ENCODE assay signal across 10 mouse cellular contexts in genomic region chr9:21289337-21289671, GRCm38 (mm10). TPM values are rescaled to one million over a fixed set of nuclear protein-coding genes. Genes with fewer than 3 reads are reported as not detected.
DNase-seq lines count a peak whose midpoint lies in the region; ATAC-seq and TF ChIP-seq lines count a peak whose summit lies in the region.
"Had no signal": no experiment of that assay in that cellular context is flagged by ENCODE, and none has a peak within 500 bp of the region (broad histone marks: within the 10 kb centered on the region; RNA-seq: fewer than 3 reads in every experiment).

No protein-coding gene starts in this region.

- H3K36me3 ChIP-seq in heart, embryonic 14.5 days (ENCODE audit: control insufficient read depth, insufficient read depth, low read length) = peaks cover 23% of the 10 kb centered on the region
- peaks cover 14 to 23% of the 10 kb centered on the region in 2 experiments for H3K36me3 ChIP-seq in CH12.LX (replicated peaks in 1 of 2; ENCODE audit: control insufficient read depth in 1 of 2, insufficient read depth in 1 of 2, low read length in 1 of 2)
- peaks cover 15% of the 10 kb centered on the region for H3K36me3 ChIP-seq in forebrain, embryonic 12.5 days (replicated peaks)
- H3K36me3 ChIP-seq in liver, embryonic 14.5 days (replicated peaks; ENCODE audit: control insufficient read depth, insufficient read depth, low read depth) = peaks cover 25% of the 10 kb centered on the region

- peak overlapping the region in 1 of 2 experiments; percentile 82; a peak in 2 of 4 replicates for H3K4me3 ChIP-seq in heart, embryonic 14.5 days (ENCODE audit: control insufficient read depth in 1 of 2, insufficient read depth in 1 of 2, low read depth in 1 of 2, low read length in 2 of 2)
- H3K4me3 ChIP-seq in CH12.LX (replicated peaks in 1 of 3; ENCODE audit: low read depth in 2 of 3, low read length in 2 of 3, poor library complexity in 1 of 3) = peak overlapping the region in 1 of 3 experiments; percentile 16
- peak overlapping the region; percentile 79 for H3K4me3 ChIP-seq in forebrain, embryonic 12.5 days (replicated peaks)
- H3K4me3 ChIP-seq in liver, embryonic 14.5 days (ENCODE audit: insufficient read depth in 1 of 2, low read depth in 2 of 2, low read length in 2 of 2) = peak overlapping the region; percentile 92

- peak overlapping the region in 1 of 2 experiments; percentile 90; a peak in 1 of 4 replicates for H3K27ac ChIP-seq in heart, embryonic 14.5 days (replicated peaks in 1 of 2; ENCODE audit: control insufficient read depth in 1 of 2, insufficient read depth in 1 of 2, low read depth in 2 of 2, low read length in 2 of 2)
- H3K27ac ChIP-seq in CH12.LX (ENCODE audit: insufficient read depth, low read depth) = no peak overlapping the region
- H3K27ac ChIP-seq in forebrain, embryonic 12.5 days = no peak overlapping the region
- H3K27ac ChIP-seq in liver, embryonic 14.5 days = peak overlapping the region; percentile 87

- WGBS in heart, embryonic 14.5 days = 80% methylated on average over 2 of the region's 2 CpGs
- WGBS in forebrain, embryonic 12.5 days = 92% methylated on average over 2 of the region's 2 CpGs
- 59% methylated on average over 2 of the region's 2 CpGs for WGBS in liver, embryonic 14.5 days (ENCODE audit: insufficient replicate concordance)

- TF ChIP-seq POLR2A in CH12.LX (IDR thresholded peaks at IDR 0.05; ENCODE audit: low read depth, low read length) = no peak

- peaks cover 10 to 33% of the 10 kb centered on the region in 2 experiments for H3K4me1 ChIP-seq in heart, embryonic 14.5 days (ENCODE audit: control insufficient read depth in 2 of 2, insufficient read depth in 2 of 2, low read length in 2 of 2)
- peaks cover 9 to 49% of the 10 kb centered on the region in 2 experiments for H3K4me1 ChIP-seq in CH12.LX (ENCODE audit: control insufficient read depth in 1 of 2, insufficient read depth in 2 of 2)
- H3K4me1 ChIP-seq in forebrain, embryonic 12.5 days = peaks cover 36% of the 10 kb centered on the region
- H3K4me1 ChIP-seq in liver, embryonic 14.5 days (replicated peaks; ENCODE audit: control insufficient read depth in 2 of 2, insufficient read depth in 2 of 2, low read length in 1 of 2) = peaks cover 27% of the 10 kb centered on the region in 2 experiments

- no peak for TF ChIP-seq EP300 in CH12.LX (IDR thresholded peaks at IDR 0.05; ENCODE audit: low read length)
- TF ChIP-seq EP300 in liver, embryonic 14.5 days (IDR thresholded peaks at IDR 0.05; ENCODE audit: low read depth) = no peak

- peaks cover 23% of the 10 kb centered on the region for H3K79me2 ChIP-seq in CH12.LX (replicated peaks; ENCODE audit: control insufficient read depth, extremely low read depth, insufficient read depth, poor library complexity, severe bottlenecking)

- H3K27me3 ChIP-seq in heart, embryonic 14.5 days (ENCODE audit: control insufficient read depth, insufficient read depth, low read length) = no peaks in the 10 kb centered on the region
- peaks cover 4% of the 10 kb centered on the region for H3K27me3 ChIP-seq in CH12.LX (replicated peaks)
- H3K27me3 ChIP-seq in forebrain, embryonic 12.5 days = no peaks in the 10 kb centered on the region
- no peaks in the 10 kb centered on the region for H3K27me3 ChIP-seq in liver, embryonic 14.5 days (ENCODE audit: control insufficient read depth, insufficient read depth, low read length)

- dilution Hi-C loops in CH12.LX (cut with MboI; ENCODE audit: extremely low pct_ligation_motif_present, extremely low pct_unique_long_range_greater_than_20kb, low sequenced_read_pairs) = no loop called here

- H3K9me3 ChIP-seq in heart, embryonic 14.5 days (ENCODE audit: control insufficient read depth, low read length) = no peaks in the 10 kb centered on the region
- H3K9me3 ChIP-seq in CH12.LX (replicated peaks; ENCODE audit: low read length) = no peaks in the 10 kb centered on the region
- no peaks in the 10 kb centered on the region for H3K9me3 ChIP-seq in forebrain, embryonic 12.5 days
- no peaks in the 10 kb centered on the region for H3K9me3 ChIP-seq in liver, embryonic 14.5 days (ENCODE audit: control insufficient read depth, low read length)

- no peak overlapping the region for H3K9ac ChIP-seq in heart, embryonic 14.5 days (ENCODE audit: low read length)
- no peak overlapping the region for H3K9ac ChIP-seq in CH12.LX (ENCODE audit: insufficient read depth, low read depth)
- 0 out of 2 replicates have a peak overlapping the region, but pooled peaks have one; percentile 80 for H3K9ac ChIP-seq in forebrain, embryonic 12.5 days
- peak overlapping the region; percentile 96 for H3K9ac ChIP-seq in liver, embryonic 14.5 days (replicated peaks)

- TF ChIP-seq RAD21 in CH12.LX (IDR thresholded peaks at IDR 0.05; ENCODE audit: low read depth, low read length) = no peak

- no peak for TF ChIP-seq CTCF in CH12.LX (conservative IDR thresholded peaks at IDR 0.05 in 1 of 2, IDR thresholded peaks at IDR 0.05 in 1 of 2; ENCODE audit: low read depth in 2 of 2, low read length in 2 of 2)
- TF ChIP-seq CTCF in liver, embryonic 14.5 days (IDR thresholded peaks at IDR 0.05; ENCODE audit: low read depth) = no peak

- no peak for DNase-seq in heart, adult 8-10 months (ENCODE audit: low spot score)
- DNase-seq in CH12.LX (ENCODE audit: extremely low read depth) = no peak
- DNase-seq in liver, embryonic 14.5 days (ENCODE audit: low read depth in 3 of 3, low spot score in 3 of 3) = no peak
- no peak for DNase-seq in right cerebral cortex, postnatal 36 days (ENCODE audit: low spot score in 2 of 2)
- no peak for DNase-seq in cerebellum, adult 18-20 months
- DNase-seq: right cerebral cortex, postnatal 14 days had no signal

- in situ Hi-C loops in CH12.LX (cut with MboI; ENCODE audit: low pct_ligation_motif_present, low pct_unique_long_range_greater_than_20kb, low sequenced_read_pairs) = no loop called here

- ATAC-seq in heart, embryonic 14.5 days (ENCODE audit: insufficient number of reproducible peaks, insufficient read depth, low FRiP score, low read depth) = no peak
- no peak for ATAC-seq in forebrain, embryonic 12.5 days (ENCODE audit: low FRiP score)
- ATAC-seq in liver, embryonic 14.5 days (ENCODE audit: insufficient read depth) = no peak
- ATAC-seq in monocyte, adult 5-6 weeks (replicated peaks; ENCODE audit: insufficient number of reproducible peaks, low FRiP score, low TSS enrichment, poor library complexity, severe bottlenecking) = no peak

- H3K4me2 ChIP-seq in heart, embryonic 14.5 days (ENCODE audit: low read length) = peak overlapping the region; percentile 78
- H3K4me2 ChIP-seq in CH12.LX (ENCODE audit: insufficient read depth, low read depth, poor library complexity, severe bottlenecking) = peak overlapping the region; percentile 4; the same call in 1 of the 2 replicates
- H3K4me2 ChIP-seq in forebrain, embryonic 12.5 days = peak overlapping the region; percentile 81
- peak overlapping the region; percentile 80 for H3K4me2 ChIP-seq in liver, embryonic 14.5 days (ENCODE audit: low read depth)

RNA-seq across cellular contexts. Expression of gene Kri1, which starts 1.5 kb away (rescaled TPM):
- polyA plus RNA-seq in heart, embryonic 14.5 days (2014; fragmentation: Nextera tagmentation; extraction: Ambion mirVana) = 7.6 and 12.6 TPM in 2 replicates
- total RNA-seq in heart, adult 8-10 months (2022) = 10 to 100 TPM; 16.2 to 18.3 (median 17.3) TPM
- total RNA-seq in CH12.LX (2012; rRNA removed) (55.5 and 62.6 TPM in 2 replicates), CH12.LX (2014; rRNA removed) (28.8 and 29.0 TPM in 2 replicates)
- polyA plus RNA-seq in CH12.LX (2012; ENCODE audit: insufficient read length, low read depth) = 57.1 and 64.9 TPM in 2 replicates
- polyA plus RNA-seq in forebrain, embryonic 12.5 days (2016; fragmentation: Nextera tagmentation; extraction: Ambion mirVana) = 19.5 and 20.8 TPM in 2 replicates
- polyA plus RNA-seq in liver, embryonic 14.5 days (2012; rRNA removed) = 14.4 and 21.9 TPM in 2 replicates
- 3.9 and 5.0 TPM in 2 replicates for polyA plus RNA-seq in liver, embryonic 14.5 days (2014; fragmentation: Nextera tagmentation; extraction: Ambion mirVana)
- 91.2 to 154 TPM (median 120 TPM) in 3 replicates for total RNA-seq in monocyte, adult 5-6 weeks (2017)

RNA-seq across cellular contexts. Expression of gene Cdkn2d, which starts 1.9 kb away (rescaled TPM):
- polyA plus RNA-seq in heart, embryonic 14.5 days (2014; fragmentation: Nextera tagmentation; extraction: Ambion mirVana) = 94.7 and 96.9 TPM in 2 replicates
- 10 to 100 TPM; 15.1 to 17.7 (median 16.7) TPM for total RNA-seq in heart, adult 8-10 months (2022)
- 9.7 and 12.6 TPM in 2 replicates for total RNA-seq in CH12.LX (2012; rRNA removed)
- 7.1 and 7.3 TPM in 2 replicates for total RNA-seq in CH12.LX (2014; rRNA removed)
- polyA plus RNA-seq in CH12.LX (2012; ENCODE audit: insufficient read length, low read depth) = 2.2 and 2.9 TPM in 2 replicates
- 70.6 and 74.5 TPM in 2 replicates for polyA plus RNA-seq in forebrain, embryonic 12.5 days (2016; fragmentation: Nextera tagmentation; extraction: Ambion mirVana)
- polyA plus RNA-seq in liver, embryonic 14.5 days (2012; rRNA removed) = 70.5 and 74.4 TPM in 2 replicates
- 116 and 119 TPM in 2 replicates for polyA plus RNA-seq in liver, embryonic 14.5 days (2014; fragmentation: Nextera tagmentation; extraction: Ambion mirVana)
- total RNA-seq in monocyte, adult 5-6 weeks (2017) = 58.8 to 83.6 TPM (median 66.5 TPM) in 3 replicates

RNA-seq across cellular contexts. Expression of gene Ap1m2, which starts 22.8 kb away (rescaled TPM):
- polyA plus RNA-seq in heart, embryonic 14.5 days (2014; fragmentation: Nextera tagmentation; extraction: Ambion mirVana) = 0.30 TPM in 1 of 2 replicates, not detected in the other
- total RNA-seq in heart, adult 8-10 months (2022) = not detected
- total RNA-seq in CH12.LX (2012; rRNA removed) (1.4 and 2.6 TPM in 2 replicates), CH12.LX (2014; rRNA removed) (0.51 TPM in 2 replicates)
- polyA plus RNA-seq in CH12.LX (2012; ENCODE audit: insufficient read length, low read depth) = 0.29 and 0.51 TPM in 2 replicates
- polyA plus RNA-seq in forebrain, embryonic 12.5 days (2016; fragmentation: Nextera tagmentation; extraction: Ambion mirVana) = 3.3 TPM in 2 replicates
- polyA plus RNA-seq in liver, embryonic 14.5 days (2012; rRNA removed) = 0.06 and 0.07 TPM in 2 replicates
- polyA plus RNA-seq in liver, embryonic 14.5 days (2014; fragmentation: Nextera tagmentation; extraction: Ambion mirVana) = 0.16 and 0.24 TPM in 2 replicates
- total RNA-seq in monocyte, adult 5-6 weeks (2017) = 1.6 to 2.0 TPM (median 1.8 TPM) in 3 replicates
- total RNA-seq: gastrocnemius, postnatal 4 days had no signal

RNA-seq across cellular contexts. Expression of gene Atg4d, which starts 24.2 kb away (rescaled TPM):
- 47.2 and 51.4 TPM in 2 replicates for polyA plus RNA-seq in heart, embryonic 14.5 days (2014; fragmentation: Nextera tagmentation; extraction: Ambion mirVana)
- 100 to 1,000 TPM in 1 of 4 experiments, 10 to 100 TPM in 3; 87.0 to 105 (median 93.5) TPM for total RNA-seq in heart, adult 8-10 months (2022)
- total RNA-seq in CH12.LX (2012; rRNA removed) = 13.5 and 14.3 TPM in 2 replicates
- 10.3 and 10.9 TPM in 2 replicates for total RNA-seq in CH12.LX (2014; rRNA removed)
- 7.7 and 9.4 TPM in 2 replicates for polyA plus RNA-seq in CH12.LX (2012; ENCODE audit: insufficient read length, low read depth)
- polyA plus RNA-seq in forebrain, embryonic 12.5 days (2016; fragmentation: Nextera tagmentation; extraction: Ambion mirVana) = 47.4 and 50.7 TPM in 2 replicates
- 21.5 and 38.9 TPM in 2 replicates for polyA plus RNA-seq in liver, embryonic 14.5 days (2012; rRNA removed)
- 69.3 and 78.1 TPM in 2 replicates for polyA plus RNA-seq in liver, embryonic 14.5 days (2014; fragmentation: Nextera tagmentation; extraction: Ambion mirVana)
- total RNA-seq in monocyte, adult 5-6 weeks (2017) = 31.7 to 39.6 TPM (median 34.6 TPM) in 3 replicates

RNA-seq across cellular contexts. Expression of gene Slc44a2, which starts 31.2 kb away (rescaled TPM):
- polyA plus RNA-seq in heart, embryonic 14.5 days (2014; fragmentation: Nextera tagmentation; extraction: Ambion mirVana) = 66.4 and 67.9 TPM in 2 replicates
- 100 to 1,000 TPM in 1 of 4 experiments, 10 to 100 TPM in 3; 90.2 to 124 (median 94.3) TPM for total RNA-seq in heart, adult 8-10 months (2022)
- total RNA-seq in CH12.LX (2012; rRNA removed) = 27.4 and 36.5 TPM in 2 replicates
- total RNA-seq in CH12.LX (2014; rRNA removed) = 22.1 and 26.1 TPM in 2 replicates
- polyA plus RNA-seq in CH12.LX (2012; ENCODE audit: insufficient read length, low read depth) = 52.5 and 62.9 TPM in 2 replicates
- 76.9 and 80.1 TPM in 2 replicates for polyA plus RNA-seq in forebrain, embryonic 12.5 days (2016; fragmentation: Nextera tagmentation; extraction: Ambion mirVana)
- 10.0 TPM in 2 replicates for polyA plus RNA-seq in liver, embryonic 14.5 days (2012; rRNA removed)
- 11.6 and 12.7 TPM in 2 replicates for polyA plus RNA-seq in liver, embryonic 14.5 days (2014; fragmentation: Nextera tagmentation; extraction: Ambion mirVana)
- 230 to 297 TPM (median 259 TPM) in 3 replicates for total RNA-seq in monocyte, adult 5-6 weeks (2017)

Comparison
In these comparisons a context has a peak if more than half of its experiments do, and no peak if none do; other contexts are left out.
1. H3K4me2 ChIP-seq: peak in every context shown above with its lines; median percentile 81 in forebrain, embryonic 12.5 days; 80 in liver, embryonic 14.5 days; 78 in heart, embryonic 14.5 days; 4 in CH12.LX.
2. H3K9ac ChIP-seq: peak in forebrain, embryonic 12.5 days (single experiment) and liver, embryonic 14.5 days (single experiment); none in heart, embryonic 14.5 days (single experiment) and CH12.LX (single experiment).
3. RNA of gene Cdkn2d, which starts 1.9 kb away (polyA plus RNA-seq): 70.5 to 119 TPM in liver, embryonic 14.5 days, 94.7 to 96.9 TPM in heart, embryonic 14.5 days and 70.6 to 74.5 TPM in forebrain, embryonic 12.5 days; 2.2 to 2.9 TPM in CH12.LX; every median in the first group is over 10 times any median in the second.